Mouse (Mus musculus): Measurements from ENCODE around the gene Tbc1d30. TPM values are rescaled to one million over a fixed set of nuclear protein-coding genes. Genes with fewer than 3 reads are reported as not detected.
"Not testable (repeated sequence)": the region's sequence is repeated elsewhere in the genome, so short reads cannot be mapped to it uniquely, and the experiment has no call there.

Tbc1d30 gene
- total RNA-seq, 2 experiments from 2014 or later = 0.83 to 1.2 TPM

DNA sequence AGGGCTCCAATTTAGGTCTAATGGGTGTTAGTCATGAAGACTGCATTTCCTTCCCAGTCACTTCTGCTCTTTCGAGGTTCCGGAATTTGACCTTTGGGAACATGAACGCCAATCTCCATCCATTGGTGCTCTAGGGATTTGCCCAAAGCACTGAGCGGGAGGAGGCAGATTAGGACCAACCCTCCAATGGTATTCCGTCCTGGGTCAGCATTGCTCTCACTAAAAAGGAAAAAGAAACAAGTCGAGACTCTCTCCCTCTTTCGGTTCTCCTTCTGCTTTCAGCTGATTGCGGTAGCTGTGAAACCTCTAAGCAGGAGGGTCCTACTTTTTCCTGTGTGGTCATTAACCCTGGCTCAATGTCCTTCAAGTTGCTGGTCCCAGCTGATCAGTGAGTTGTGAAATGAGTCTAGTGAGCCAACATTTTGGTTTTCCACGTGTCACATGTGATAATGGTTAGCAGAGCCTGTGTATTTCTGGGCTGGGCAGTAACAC, 14.7 kb upstream of the Tbc1d30 start:
- no peak for DNase-seq (ENCODE audit: low spot score in 2 of 2)

DNA sequence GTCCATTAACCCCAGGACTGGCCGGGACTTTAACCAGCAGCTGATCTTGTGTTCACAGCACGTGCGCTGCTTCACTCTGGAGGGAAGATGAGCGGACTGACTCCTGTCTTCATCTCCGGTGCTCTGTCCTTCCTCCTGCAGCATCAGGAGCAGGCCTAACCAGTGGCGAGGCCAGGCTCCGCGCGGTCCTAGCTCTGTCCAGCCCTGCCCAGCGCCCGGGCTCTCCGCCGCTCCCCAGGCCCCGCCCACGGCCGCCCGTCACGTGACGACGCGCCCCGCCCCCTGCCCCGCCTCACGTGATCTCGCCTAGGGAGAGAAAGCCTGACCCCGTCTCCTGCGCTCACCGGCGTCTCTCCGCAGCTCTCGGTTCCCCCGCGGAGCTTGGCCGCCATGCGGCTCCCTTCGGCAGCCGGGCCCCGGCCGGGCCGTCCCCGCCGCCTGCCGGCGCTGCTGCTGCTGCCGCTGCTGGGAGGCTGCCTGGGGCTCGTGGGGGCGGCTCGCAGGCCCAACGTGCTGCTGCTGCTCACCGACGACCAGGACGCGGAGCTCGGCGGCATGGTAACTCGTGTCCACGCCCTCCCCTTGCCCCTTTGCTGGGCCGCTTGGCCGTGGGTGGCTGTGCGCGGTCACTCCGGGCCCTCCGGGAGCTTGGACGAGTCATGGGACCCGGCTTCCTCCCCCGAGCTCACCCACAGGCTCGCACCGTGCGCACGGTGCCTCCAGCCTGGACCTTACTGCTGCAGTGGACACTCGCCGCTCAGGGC, 13.9 kb upstream of the Tbc1d30 start, which contains the start of gene Gns:
Gene Gns, plus strand, starts transcription at position 290 of the 764 bp plus-strand sequence.
- peak; percentile 90 for DNase-seq (ENCODE audit: low spot score in 2 of 2)

- no peak for DNase-seq (ENCODE audit: low spot score in 2 of 2)
Measured at GRCm38 (mm10) chr10:121364306-121364705, 13.2 kb upstream of the Tbc1d30 start.

- DNase-seq (ENCODE audit: low spot score in 2 of 2) = no peak
Measured at GRCm38 (mm10) chr10:121363201-121363600, 12.1 kb upstream of the Tbc1d30 start.

DNA sequence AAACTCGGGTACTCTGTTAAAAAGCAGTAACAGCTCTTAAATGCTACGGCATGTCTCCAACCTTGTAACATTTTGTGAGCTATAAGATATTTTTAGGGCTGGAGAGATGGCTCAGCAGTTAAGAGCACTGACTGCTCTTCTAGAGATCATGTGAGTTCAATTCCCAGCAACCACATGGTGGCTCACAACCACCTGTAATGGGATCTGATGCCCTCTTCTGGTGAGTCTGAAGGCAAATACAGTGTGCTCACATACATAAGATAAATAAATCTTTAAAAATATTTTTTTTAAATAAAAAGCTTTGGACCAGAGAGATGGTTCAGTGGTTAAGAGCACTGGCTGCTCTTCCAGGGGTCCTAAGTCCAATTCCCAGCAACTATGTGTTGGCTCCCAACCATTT, 9.3 kb upstream of the Tbc1d30 start:
- no peak for DNase-seq (ENCODE audit: low spot score in 2 of 2)

DNA sequence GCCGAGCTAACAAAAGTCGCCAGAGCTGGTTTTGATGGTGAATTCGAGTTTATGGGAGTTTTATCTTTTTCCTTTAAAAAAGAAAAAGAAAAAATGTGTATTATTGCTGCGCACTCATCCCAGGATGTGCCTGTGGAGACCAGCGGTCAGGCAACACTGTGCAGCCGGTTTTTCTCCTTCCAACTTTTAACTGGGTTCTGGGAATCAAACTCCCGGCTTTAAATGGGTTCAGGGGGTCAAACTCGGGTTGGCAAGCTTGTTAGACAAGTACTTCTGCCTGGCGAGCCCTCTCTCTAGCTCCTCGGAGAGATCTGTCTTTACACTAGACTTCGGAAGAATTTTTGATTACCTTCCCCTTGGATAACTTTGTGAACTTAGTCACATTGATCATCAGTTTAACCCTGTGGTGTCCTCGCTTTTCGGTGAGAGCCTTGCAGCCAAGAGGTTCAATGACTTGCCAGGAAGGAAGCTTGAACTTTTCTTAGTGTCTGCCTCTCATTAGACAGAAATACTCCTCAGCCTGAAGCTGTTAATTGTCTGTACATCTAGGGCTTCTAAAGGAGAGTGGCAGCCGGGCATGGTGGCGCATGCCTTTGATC, 713 bp upstream of the Tbc1d30 start:
- no peak for DNase-seq (ENCODE audit: low spot score in 2 of 2)

DNA sequence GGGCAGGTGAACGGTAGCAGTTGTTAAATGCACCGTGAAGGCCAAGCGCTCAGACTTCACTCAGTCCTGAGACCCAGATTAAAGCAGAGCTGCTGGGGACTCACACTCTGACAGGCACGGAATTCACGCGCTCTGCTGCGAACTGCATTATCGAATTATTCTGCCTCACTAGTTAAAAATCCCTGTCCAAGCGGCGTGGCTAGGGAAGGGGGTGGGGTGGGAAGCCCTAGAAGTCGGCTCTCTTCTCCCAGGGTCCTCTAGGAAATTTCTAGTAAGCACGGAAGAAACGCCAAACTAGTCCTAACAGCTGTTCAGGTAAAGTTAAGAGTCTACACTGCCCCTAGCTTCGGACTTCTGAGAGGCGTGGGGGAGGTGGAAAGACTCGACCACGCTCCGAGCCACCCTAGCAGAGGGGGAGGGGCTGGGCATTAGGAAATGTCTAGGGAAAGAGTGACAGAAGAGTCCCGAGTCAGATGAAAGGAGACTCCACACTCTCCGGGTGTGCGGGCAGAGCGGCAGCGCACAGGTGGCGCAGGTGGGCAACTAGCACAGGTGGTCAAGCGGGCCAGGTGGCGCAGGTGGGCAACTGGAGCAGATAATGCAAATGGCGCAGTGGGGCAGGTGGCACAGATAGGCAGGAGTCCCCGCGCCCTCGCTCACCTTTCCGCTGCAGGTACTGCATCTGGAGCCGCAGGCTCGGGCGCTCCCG, 567 bp downstream of the Tbc1d30 start:
- DNase-seq (ENCODE audit: low spot score in 2 of 2) = no peak

DNA sequence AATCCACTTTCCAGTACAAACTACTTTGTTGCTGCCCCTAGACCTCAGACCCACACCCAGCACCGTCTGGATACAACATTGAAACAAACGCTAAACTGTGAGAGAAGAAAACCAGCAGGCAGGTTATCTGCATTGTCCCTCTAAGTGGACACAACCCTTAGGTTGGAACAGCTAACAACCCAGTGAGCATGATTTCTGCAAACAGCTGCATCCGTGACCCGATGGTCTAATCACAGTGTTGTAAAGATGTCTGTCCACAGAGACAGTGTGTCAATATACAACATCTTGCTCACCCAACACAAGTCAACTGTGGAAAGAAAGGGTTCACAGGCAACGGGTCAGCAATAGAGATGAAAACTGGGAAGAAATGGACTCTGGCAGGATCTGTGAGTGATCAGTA, 1.8 kb downstream of the Tbc1d30 start:
- no peak for DNase-seq (ENCODE audit: low spot score in 2 of 2)

DNA sequence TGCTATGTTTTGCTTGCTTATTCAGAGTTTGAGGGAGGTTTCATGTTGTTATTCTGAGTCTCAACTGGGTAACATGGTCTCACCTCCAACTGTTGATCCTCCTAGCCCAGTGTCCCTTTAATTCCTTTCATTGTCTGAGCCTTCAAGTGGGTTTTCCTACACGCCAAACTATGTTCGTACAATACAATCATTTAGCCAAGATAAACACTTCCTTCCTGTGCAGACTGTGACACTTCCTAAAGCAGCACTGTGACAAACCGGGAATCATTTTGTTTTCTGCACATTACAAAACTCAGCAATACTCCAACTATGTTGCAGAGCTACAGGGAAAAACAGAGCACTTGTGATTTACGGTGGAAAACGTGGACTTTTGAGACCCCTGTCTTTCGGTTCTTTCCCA, 7.2 kb downstream of the Tbc1d30 start:
- DNase-seq (ENCODE audit: low spot score in 2 of 2) = no peak

DNA sequence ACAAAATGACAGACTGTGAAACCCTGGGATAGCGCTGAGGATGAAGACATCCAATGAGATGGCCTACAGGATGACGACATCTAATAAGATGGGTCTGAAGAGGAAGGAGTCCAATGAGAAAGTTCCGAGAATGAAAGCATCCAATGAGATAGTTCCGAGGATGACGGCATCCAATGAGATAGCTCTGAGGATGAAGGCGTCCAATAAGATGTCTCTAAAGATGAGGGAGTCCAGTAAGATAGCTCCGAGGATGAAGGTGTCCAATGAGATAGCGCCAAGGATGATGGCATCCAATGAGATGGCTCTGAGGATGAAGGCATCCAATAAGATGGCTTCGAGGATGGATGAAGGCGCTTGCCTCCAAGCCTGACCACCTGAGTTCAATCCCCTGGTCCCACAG, 8.8 kb downstream of the Tbc1d30 start:
- no peak for DNase-seq (ENCODE audit: low spot score in 2 of 2)

GRCm38 (mm10) chr10:121340754-121341593, 10.1 kb downstream of the Tbc1d30 start:
- no peak for DNase-seq (ENCODE audit: low spot score in 2 of 2)

GRCm38 (mm10) chr10:121336536-121336935, 14.5 kb downstream of the Tbc1d30 start:
- not testable (repeated sequence) for DNase-seq (ENCODE audit: low spot score in 2 of 2)

DNA sequence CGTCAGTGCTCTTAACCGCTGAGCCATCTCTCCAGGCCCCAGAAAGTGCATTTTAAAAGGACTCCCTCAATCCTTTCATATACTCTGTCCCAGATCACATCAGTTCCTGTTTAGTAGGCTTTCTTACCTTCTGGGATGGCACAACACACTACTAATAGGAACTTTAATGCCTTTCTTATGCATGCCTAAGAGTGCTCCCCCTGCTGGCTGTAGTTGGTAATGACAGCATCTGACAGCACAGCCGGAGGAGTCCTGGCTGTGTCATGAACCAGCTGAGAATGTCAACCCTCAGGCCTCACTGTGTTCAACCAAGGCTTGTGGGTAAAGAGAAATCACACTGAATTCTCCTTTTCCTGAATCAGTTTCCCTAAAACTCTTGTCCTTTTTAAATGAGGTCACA, 16.5 kb downstream of the Tbc1d30 start:
- peak; percentile 37 to 47 for DNase-seq (ENCODE audit: low spot score in 2 of 2)

DNA sequence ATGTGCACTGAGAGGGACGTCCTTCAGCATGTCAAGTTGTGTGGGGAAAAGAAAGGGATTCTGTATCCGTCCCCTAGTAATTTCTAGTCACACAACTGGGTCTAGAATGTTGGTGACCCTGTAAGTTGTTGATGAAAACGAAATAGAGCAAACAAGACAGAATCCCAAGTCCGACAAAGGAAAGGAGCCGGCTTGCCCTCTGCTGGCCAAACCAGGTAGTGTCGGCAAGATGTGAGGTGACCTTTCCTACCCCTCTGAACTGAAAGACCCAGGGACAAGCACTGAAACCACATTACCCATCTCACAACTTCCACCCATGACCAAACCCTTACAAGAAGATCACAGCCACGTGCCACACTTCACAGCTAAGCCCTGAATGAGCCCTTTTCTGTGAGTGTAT, 20.1 kb downstream of the Tbc1d30 start:
- DNase-seq (ENCODE audit: low spot score in 2 of 2) = peak; percentile 38 to 66

DNA sequence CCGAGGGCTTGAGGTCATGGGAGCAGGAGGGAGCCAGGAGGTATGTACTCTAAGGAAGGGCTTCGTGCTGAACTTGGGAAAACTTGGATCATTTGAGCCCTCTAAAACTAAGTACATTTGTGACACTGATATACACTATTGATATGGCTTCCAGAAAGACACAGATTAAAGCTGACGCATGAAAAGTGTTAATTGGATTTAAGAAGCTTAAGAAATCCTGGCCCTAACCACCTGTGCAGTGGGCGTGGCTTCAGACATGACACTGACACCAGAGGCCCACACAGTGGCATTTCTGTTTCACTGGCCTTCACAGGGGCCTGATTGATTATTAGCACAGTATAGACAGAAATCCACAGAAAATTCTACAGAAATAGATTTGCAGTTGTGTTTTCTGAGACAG, 21.5 kb downstream of the Tbc1d30 start:
- no peak for DNase-seq (ENCODE audit: low spot score in 2 of 2)

DNA sequence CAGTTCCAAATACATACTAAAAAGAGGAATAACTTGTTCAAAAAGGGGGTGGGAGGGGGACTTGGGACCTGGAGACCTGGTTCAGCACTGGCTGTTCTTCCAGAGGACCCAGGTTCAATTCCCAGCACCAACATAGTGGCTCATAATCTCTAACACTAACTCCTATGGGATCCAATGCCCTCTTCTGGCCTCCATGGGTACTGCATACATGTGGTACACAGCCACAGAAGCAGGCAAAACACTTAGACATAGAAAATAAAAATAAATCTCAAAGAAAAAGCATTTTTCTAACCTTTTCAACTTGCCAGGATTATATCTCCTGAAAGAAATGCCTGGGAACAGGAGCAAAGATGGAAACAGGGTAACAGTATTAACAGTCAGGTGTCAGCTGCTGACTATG, 24.9 kb downstream of the Tbc1d30 start:
- no peak for DNase-seq (ENCODE audit: low spot score in 2 of 2)

GRCm38 (mm10) chr10:121323493-121323892, 27.6 kb downstream of the Tbc1d30 start:
- no peak for DNase-seq (ENCODE audit: low spot score in 2 of 2)

GRCm38 (mm10) chr10:121318397-121318950, 32.6 kb downstream of the Tbc1d30 start:
- DNase-seq (ENCODE audit: low spot score in 2 of 2) = no peak

GRCm38 (mm10) chr10:121316361-121316760, 34.7 kb downstream of the Tbc1d30 start:
- DNase-seq (ENCODE audit: low spot score in 2 of 2) = no peak

DNA sequence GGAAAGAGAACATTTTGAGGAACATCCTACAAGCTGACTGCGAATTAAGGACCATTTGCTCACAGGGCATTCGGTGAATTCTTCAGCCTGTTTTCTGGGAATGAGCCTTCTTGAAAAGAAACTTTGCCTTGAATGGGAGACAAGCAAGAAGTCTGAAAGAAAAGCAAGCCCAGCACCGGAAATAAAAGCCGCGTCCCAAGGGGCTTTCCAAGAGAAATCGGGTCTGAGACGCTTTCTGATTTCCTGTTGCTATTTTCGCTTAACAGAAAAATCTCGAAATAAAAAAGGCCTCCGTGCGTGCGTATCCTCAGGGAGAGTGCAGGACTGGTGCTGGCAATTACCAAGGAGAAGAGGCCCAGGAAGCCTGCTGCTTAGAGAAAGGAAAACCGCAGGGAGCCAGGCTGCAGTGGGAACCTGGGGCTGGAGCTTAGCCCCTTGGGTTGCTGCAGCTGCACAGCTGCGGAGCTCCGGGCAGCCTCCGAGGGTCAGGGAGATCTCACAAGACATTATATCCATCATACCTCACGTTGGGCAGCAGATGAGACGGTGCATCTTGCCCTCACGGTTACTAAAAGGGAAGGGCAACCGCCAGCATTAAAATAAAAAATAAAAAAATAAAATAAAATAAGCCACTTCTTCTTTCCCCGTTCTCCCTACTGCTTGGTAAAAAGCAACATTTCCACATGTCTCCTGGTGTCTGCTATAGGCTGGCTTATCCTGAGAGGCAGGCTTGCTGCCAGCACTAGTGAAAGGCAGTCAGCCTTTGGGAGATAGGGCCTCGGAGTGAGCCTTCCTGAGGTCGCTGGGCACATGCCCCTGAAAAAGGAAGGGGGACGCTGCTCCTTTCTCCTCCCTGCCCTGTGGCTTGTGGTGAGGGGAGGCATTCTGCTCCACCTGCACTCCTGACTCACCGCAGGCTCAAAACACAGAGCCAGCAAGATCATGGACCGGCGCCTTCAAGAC, 35.5 kb downstream of the Tbc1d30 start:
- no peak for DNase-seq (ENCODE audit: low spot score in 2 of 2)
